Mouse (Mus musculus) hematopoietic multipotent progenitor cell, adult 10-12 weeks (in vitro differentiated cells): ENCODE data around the gene Slc5a10. TPM values are rescaled to one million over a fixed set of nuclear protein-coding genes. Genes with fewer than 3 reads are reported as not detected.

Experiments
- polyA plus RNA-seq: library from polyadenylated mRNA; stranded (reverse); fragments of >175 nt; gene quantifications from 2 replicates; pipeline ENCODE4 v1.2.3, GENCODE M21; 2012; ENCODE audit warnings: low replicate concordance

Gene Slc5a10
- 0.09 TPM in 1 of 2 replicates, not detected in the other for polyA plus RNA-seq

GRCm38 (mm10) chr11:61720636-61721035 lies at the start of gene Slc5a10:
Slc5a10 (minus strand) TSS chr11:61720826.

GRCm38 (mm10) chr11:61761584-61762407 lies 41.2 kb upstream of the Slc5a10 start, which contains the start of gene Prpsap2:
Prpsap2 (minus strand) TSS chr11:61762088.

GRCm38 (mm10) chr11:61683907-61684731 lies 36.5 kb downstream of the Slc5a10 start, which contains the start of gene Fam83g:
Fam83g (plus strand) TSS chr11:61684091.

GRCm38 (mm10) chr11:61652686-61653447 lies 67.8 kb downstream of the Slc5a10 start, which contains the start of gene Grap:
Grap (plus strand) TSS chr11:61653265.

Other genes with a start within 250 kb of the Slc5a10 start
- 0.07 TPM in 1 of 2 replicates, not detected in the other for gene Mfap4, start 235.4 kb downstream of the Slc5a10 start, polyA plus RNA-seq
- 40.4 and 50.3 TPM in 2 replicates for gene Mapk7, start 226.4 kb downstream of the Slc5a10 start, polyA plus RNA-seq
- gene B9d1, start 215.7 kb downstream of the Slc5a10 start, polyA plus RNA-seq, result 0.84 and 1.7 TPM in 2 replicates
- gene Epn2, start 141.1 kb downstream of the Slc5a10 start, polyA plus RNA-seq, result 2.4 and 3.0 TPM in 2 replicates
- 170 and 183 TPM in 2 replicates for gene Grap, start 67.6 kb downstream of the Slc5a10 start, polyA plus RNA-seq
- gene Fam83g, start 36.7 kb downstream of the Slc5a10 start, polyA plus RNA-seq, result 2.4 and 5.6 TPM in 2 replicates
- 18.6 and 28.6 TPM in 2 replicates for gene Prpsap2, start 41.3 kb upstream of the Slc5a10 start, polyA plus RNA-seq
- gene Ulk2, start 134.2 kb upstream of the Slc5a10 start, polyA plus RNA-seq, result 9.9 and 12.0 TPM in 2 replicates
- 22.4 and 68.4 TPM in 2 replicates for gene Akap10, start 209.4 kb upstream of the Slc5a10 start, polyA plus RNA-seq
- gene Specc1, start 235.9 kb upstream of the Slc5a10 start, polyA plus RNA-seq, result 1.3 and 15.8 TPM in 2 replicates